Mouse (Mus musculus): ENCODE data around the gene Brd9. TPM values are rescaled to one million over a fixed set of nuclear protein-coding genes. Genes with fewer than 3 reads are reported as not detected.
A peak's percentile ranks its signal among the peaks of the same experiment; 100 is the strongest.

Gene Brd9
- total and polyA plus RNA-seq, 3 experiments: 28.0 to 43.4 (median 32.5) TPM

DNA sequence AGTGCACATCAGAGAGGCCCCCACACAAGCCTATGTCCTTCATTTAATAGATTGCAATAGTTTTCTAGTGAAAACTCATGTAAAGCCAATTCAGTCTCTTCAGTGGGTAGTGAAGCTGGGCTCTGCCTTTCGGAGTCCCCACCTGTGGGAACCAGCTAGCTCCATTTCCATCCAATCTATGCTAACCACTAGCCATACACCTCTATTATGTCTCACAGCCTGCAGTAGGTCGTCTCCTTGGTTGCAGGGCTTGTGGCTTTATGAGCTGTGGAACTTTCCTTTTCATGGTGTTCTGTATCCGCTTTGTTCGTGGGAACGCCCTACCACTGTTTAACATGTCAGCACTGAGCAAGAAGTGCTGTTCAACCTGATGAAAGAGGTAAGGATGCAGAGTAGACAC lies 25.9 kb downstream of the Brd9 start, which contains the start of gene Zdhhc11:
Gene Zdhhc11, plus strand, starts transcription at position 301 of the 400 bp plus-strand sequence.
- in situ Hi-C loops (cut with MboI; ENCODE audit: low pct_ligation_motif_present, low pct_unique_long_range_greater_than_20kb, low sequenced_read_pairs) (no loop called here), dilution Hi-C loops (cut with MboI; ENCODE audit: extremely low pct_ligation_motif_present, extremely low pct_unique_long_range_greater_than_20kb, low sequenced_read_pairs) (no loop called here)
- no peaks in the 10 kb centered on the region for H3K9me3 ChIP-seq (replicated peaks; ENCODE audit: low read length)
- H3K4me3 ChIP-seq (replicated peaks in 1 of 3; ENCODE audit: low read depth in 2 of 3, low read length in 2 of 3, poor library complexity in 1 of 3): no peak within 1 kb of the TSS
- H3K4me2 ChIP-seq (ENCODE audit: insufficient read depth, low read depth, poor library complexity, severe bottlenecking): no peak within 1 kb of the TSS
- no peak within 1 kb of the TSS for H3K9ac ChIP-seq (ENCODE audit: insufficient read depth, low read depth)
- H3K79me2 ChIP-seq (replicated peaks; ENCODE audit: control insufficient read depth, extremely low read depth, insufficient read depth, poor library complexity, severe bottlenecking): no peaks in the 10 kb centered on the region
- no peaks in the 10 kb centered on the region for H3K27me3 ChIP-seq (replicated peaks)
- no peak for DNase-seq (ENCODE audit: extremely low read depth)
- TF ChIP-seq CHD1 (IDR thresholded peaks at IDR 0.05; ENCODE audit: low read depth, low read length) (no peak), NELFE (IDR thresholded peaks at IDR 0.05; ENCODE audit: low read depth, low read length) (no peak), KAT2A (IDR thresholded peaks at IDR 0.05; ENCODE audit: insufficient replicate concordance, low read length) (no peak), ZMIZ1 (IDR thresholded peaks at IDR 0.05; ENCODE audit: low read depth, low read length) (no peak), ZC3H11A (IDR thresholded peaks at IDR 0.05; ENCODE audit: low read depth, low read length) (no peak), MAFK (IDR thresholded peaks at IDR 0.05; ENCODE audit: insufficient replicate concordance, low read length) (no peak)
- H3K36me3 ChIP-seq (replicated peaks in 1 of 2; ENCODE audit: control insufficient read depth in 1 of 2, insufficient read depth in 1 of 2, low read length in 1 of 2): peaks cover 33 to 43% of the 10 kb centered on the region in 2 experiments
- no peak within 1 kb of the TSS for H3K27ac ChIP-seq (ENCODE audit: insufficient read depth, low read depth)
- H3K4me1 ChIP-seq (ENCODE audit: control insufficient read depth in 1 of 2, insufficient read depth in 2 of 2): no peaks in the 10 kb centered on the region

GRCm38 (mm10) chr13:73970545-73971448 lies 33.2 kb downstream of the Brd9 start:
- no peak overlapping the region for H3K27ac ChIP-seq (ENCODE audit: insufficient read depth, low read depth)
- 0 out of 2 replicates have a peak overlapping the region, but pooled peaks have one; percentile 16 for H3K4me2 ChIP-seq (ENCODE audit: insufficient read depth, low read depth, poor library complexity, severe bottlenecking)
- in situ Hi-C loops (cut with MboI; ENCODE audit: low pct_ligation_motif_present, low pct_unique_long_range_greater_than_20kb, low sequenced_read_pairs): loop anchor here (5.0 kb wide), 1 partner anchor 57 kb away; no protein-coding TSS in a partner anchor
- no peaks in the 10 kb centered on the region for H3K4me1 ChIP-seq (ENCODE audit: control insufficient read depth in 1 of 2, insufficient read depth in 2 of 2)
- peaks cover 1% of the 10 kb centered on the region for H3K27me3 ChIP-seq (replicated peaks)
- no peaks in the 10 kb centered on the region for H3K79me2 ChIP-seq (replicated peaks; ENCODE audit: control insufficient read depth, extremely low read depth, insufficient read depth, poor library complexity, severe bottlenecking)
- H3K4me3 ChIP-seq (replicated peaks in 1 of 3; ENCODE audit: low read depth in 2 of 3, low read length in 2 of 3, poor library complexity in 1 of 3): no peak overlapping the region
- no peak overlapping the region for H3K9ac ChIP-seq (ENCODE audit: insufficient read depth, low read depth)
- H3K36me3 ChIP-seq (replicated peaks in 1 of 2; ENCODE audit: control insufficient read depth in 1 of 2, insufficient read depth in 1 of 2, low read length in 1 of 2): no peaks in the 10 kb centered on the region
- H3K9me3 ChIP-seq (replicated peaks; ENCODE audit: low read length): no peaks in the 10 kb centered on the region
- DNase-seq (ENCODE audit: extremely low read depth): peak; percentile 53
- dilution Hi-C loops (cut with MboI; ENCODE audit: extremely low pct_ligation_motif_present, extremely low pct_unique_long_range_greater_than_20kb, low sequenced_read_pairs): no loop called here
- TF ChIP-seq POLR2A (IDR thresholded peaks at IDR 0.05; ENCODE audit: low read depth, low read length) (no peak), SMC3 (IDR thresholded peaks at IDR 0.05; ENCODE audit: low read depth, low read length) (peak; percentile 81), E2F4 (IDR thresholded peaks at IDR 0.05; ENCODE audit: insufficient replicate concordance, low read depth, low read length) (no peak), EP300 (IDR thresholded peaks at IDR 0.05; ENCODE audit: low read length) (no peak), TCF12 (IDR thresholded peaks at IDR 0.05; ENCODE audit: low read depth, low read length) (no peak), NELFE (IDR thresholded peaks at IDR 0.05; ENCODE audit: low read depth, low read length) (no peak), POLR2AphosphoS2 (IDR thresholded peaks at IDR 0.05; ENCODE audit: low read depth, low read length) (no peak), MAFK (IDR thresholded peaks at IDR 0.05; ENCODE audit: insufficient replicate concordance, low read length) (no peak), JUN (IDR thresholded peaks at IDR 0.05; ENCODE audit: insufficient read depth, low read depth, low read length) (no peak), SIN3A (IDR thresholded peaks at IDR 0.05; ENCODE audit: low read length) (no peak), IRF4 (IDR thresholded peaks at IDR 0.05; ENCODE audit: low read depth, low read length) (no peak), PAX5 (IDR thresholded peaks at IDR 0.05; ENCODE audit: low read length) (no peak), KAT2A (IDR thresholded peaks at IDR 0.05; ENCODE audit: insufficient replicate concordance, low read length) (no peak), BHLHE40 (IDR thresholded peaks at IDR 0.05; ENCODE audit: low read depth, low read length) (no peak), ZKSCAN1 (IDR thresholded peaks at IDR 0.05; ENCODE audit: borderline replicate concordance, low read depth, low read length) (no peak), RCOR1 (conservative IDR thresholded peaks at IDR 0.05; ENCODE audit: low read depth, low read length) (no peak), TBP (conservative IDR thresholded peaks at IDR 0.05; ENCODE audit: low read depth, low read length) (no peak), CTCF (conservative IDR thresholded peaks at IDR 0.05 in 1 of 2, IDR thresholded peaks at IDR 0.05 in 1 of 2; ENCODE audit: low read depth in 2 of 2, low read length in 2 of 2) (peak; percentile 52 to 84), UBTF (IDR thresholded peaks at IDR 0.05; ENCODE audit: low read depth, low read length) (no peak), MYC (IDR thresholded peaks at IDR 0.05; ENCODE audit: low read depth, low read length) (0 out of 2 replicates have a peak, but pooled peaks have one; percentile 33), CHD1 (IDR thresholded peaks at IDR 0.05; ENCODE audit: low read depth, low read length) (no peak), ZMIZ1 (IDR thresholded peaks at IDR 0.05; ENCODE audit: low read depth, low read length) (no peak), JUND (conservative IDR thresholded peaks at IDR 0.05; ENCODE audit: low read depth, low read length) (no peak), MAX (IDR thresholded peaks at IDR 0.05; ENCODE audit: low read length) (0 out of 2 replicates have a peak, but pooled peaks have one; percentile 39), ZC3H11A (IDR thresholded peaks at IDR 0.05; ENCODE audit: low read depth, low read length) (peak; percentile 51), GABPA (IDR thresholded peaks at IDR 0.05; ENCODE audit: insufficient replicate concordance, low read depth, low read length) (no peak), ELF1 (IDR thresholded peaks at IDR 0.05; ENCODE audit: low read depth, low read length) (no peak), CHD2 (IDR thresholded peaks at IDR 0.05; ENCODE audit: low read length) (no peak), USF1 (IDR thresholded peaks at IDR 0.05; ENCODE audit: low read depth, low read length) (no peak), MEF2A (IDR thresholded peaks at IDR 0.05; ENCODE audit: borderline replicate concordance, low read depth, low read length) (no peak)

Data from CH12.LX (cell line).